Mouse (Mus musculus) forebrain, embryonic 12.5 days (tissue): ENCODE results near the gene Anapc4. TPM values are rescaled to one million over a fixed set of nuclear protein-coding genes. Genes with fewer than 3 reads are reported as not detected.

Source experiments
- ATAC-seq: fragments of 200-750 bp; cut with Nextera tagmentation; 2 replicates; pipeline ENCODE4 v1.8.0; 2017; ENCODE audit warnings: moderate TSS enrichment; ENCODE audit not compliant: low FRiP score
- H3K27ac ChIP-seq: fragments of 300-500 bp; sonication (generic); 2 replicates; pipeline ENCODE4 v1.5.1; 2016; ENCODE audit warnings: mild to moderate bottlenecking
- H3K27me3 ChIP-seq: fragments of 300-500 bp; sonication (generic); 2 replicates; pipeline ENCODE4 v1.6.1; 2016; ENCODE audit warnings: mild to moderate bottlenecking
- H3K36me3 ChIP-seq: fragments of 300-500 bp; sonication (generic); replicated peaks from 2 replicates; pipeline ENCODE4 v1.6.1; 2016; ENCODE audit warnings: mild to moderate bottlenecking
- H3K4me1 ChIP-seq: fragments of 300-500 bp; sonication (generic); 2 replicates; pipeline ENCODE4 v1.6.1; 2016
- H3K4me2 ChIP-seq: fragments of 300-500 bp; sonication (generic); 2 replicates; pipeline ENCODE4 v1.6.1; 2016; ENCODE audit warnings: mild to moderate bottlenecking, moderate library complexity
- H3K4me3 ChIP-seq: fragments of 300-500 bp; sonication (generic); replicated peaks from 2 replicates; pipeline ENCODE4 v1.5.1; 2016; ENCODE audit warnings: mild to moderate bottlenecking
- H3K9ac ChIP-seq: fragments of 300-500 bp; sonication (generic); 2 replicates; pipeline ENCODE4 v1.6.1; 2016; ENCODE audit warnings: mild to moderate bottlenecking
- H3K9me3 ChIP-seq: fragments of 300-500 bp; sonication (generic); 2 replicates; pipeline ENCODE4 v1.6.1; 2016
- WGBS: fragments of 180-500 bp; shearing (Covaris S2); methylation state at CpG from one replicate; pipeline ENCODE4 v1.1.7; 2016; 5-methylcytosine and 5-hydroxymethylcytosine counted together
- polyA plus RNA-seq: library from polyadenylated mRNA; unstranded; fragments of >200 nt; fragmentation: Nextera tagmentation; extraction: Ambion mirVana; gene quantifications from 2 replicates; pipeline ENCODE4 v1.2.1, GENCODE M21; 2016

The Anapc4 gene
- polyA plus RNA-seq, 1 experiment from 2014 or later: 121 TPM

GRCm38 (mm10) chr5:52871986-52872385 lies 38.2 kb downstream of the Anapc4 start:
- H3K27me3 ChIP-seq: no peaks in the 10 kb centered on the region
- H3K9me3 ChIP-seq: no peaks in the 10 kb centered on the region
- ATAC-seq: no peak
- WGBS: 97% methylated on average over 13 of the region's 13 CpGs
- H3K36me3 ChIP-seq: peaks cover 19% of the 10 kb centered on the region
- H3K4me1 ChIP-seq: no peaks in the 10 kb centered on the region
- H3K4me3 ChIP-seq: no peak overlapping the region
- H3K9ac ChIP-seq: no peak overlapping the region
- no peak overlapping the region for H3K27ac ChIP-seq
- H3K4me2 ChIP-seq: no peak overlapping the region

- Histone ChIP-seq H3K4me2 (peak overlapping the region; percentile 32; the same call in 1 of the 2 replicates), H3K4me3 (no peak overlapping the region), H3K4me1 (no peaks in the 10 kb centered on the region), H3K9ac (no peak overlapping the region), H3K36me3 (no peaks in the 10 kb centered on the region), H3K9me3 (no peaks in the 10 kb centered on the region), H3K27ac (no peak overlapping the region), H3K27me3 (0 out of 2 replicates have a peak, but pooled peaks cover 4% of the 10 kb centered on the region)
- peak; percentile 81 for ATAC-seq
- 7% methylated on average over 9 of the region's 14 CpGs for WGBS
Observed at GRCm38 (mm10) chr5:52878847-52879246, 45.0 kb downstream of the Anapc4 start.

DNA sequence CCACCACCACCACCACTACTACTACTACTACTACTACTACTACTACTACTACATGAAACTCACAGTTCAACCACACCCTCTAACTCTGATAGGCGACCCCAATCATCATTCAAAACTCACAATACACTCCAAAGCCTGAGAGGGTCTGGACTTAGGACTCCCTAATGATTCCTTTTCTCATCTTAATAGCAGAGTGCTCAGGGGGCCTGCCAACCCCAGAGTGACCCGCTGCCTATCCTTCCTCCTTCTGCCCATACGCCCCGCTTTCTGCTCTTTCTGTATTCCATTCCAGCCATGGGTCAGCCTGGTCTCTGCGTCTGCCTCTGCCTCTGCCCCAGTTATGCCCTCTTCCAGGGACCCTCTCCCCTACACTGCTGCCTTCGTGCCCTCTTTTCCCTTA lies 46.1 kb downstream of the Anapc4 start:
- no peak for ATAC-seq
- H3K27ac ChIP-seq: no peak overlapping the region

DNA sequence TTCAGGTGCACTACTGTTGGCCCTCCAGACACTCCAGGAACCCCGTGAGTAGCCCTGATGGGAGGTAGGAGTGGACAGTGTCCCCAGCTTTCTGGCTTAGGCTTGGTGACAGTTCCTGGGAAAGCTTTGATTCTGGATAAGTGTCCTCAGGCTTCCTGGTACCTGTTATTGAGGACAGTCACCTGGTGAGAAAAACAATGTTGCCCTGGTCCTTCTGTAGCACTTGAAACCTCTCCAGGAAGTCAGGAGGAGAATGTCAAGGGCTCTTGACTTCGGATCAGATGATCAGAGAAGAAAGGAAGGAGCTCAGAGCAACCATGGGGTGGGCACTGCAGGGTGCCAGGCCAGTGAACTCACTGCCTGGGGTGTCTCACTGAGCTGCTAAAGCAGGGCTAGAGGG lies 48.6 kb downstream of the Anapc4 start:
- Histone ChIP-seq H3K9ac (no peak overlapping the region), H3K27me3 (0 out of 2 replicates have a peak, but pooled peaks cover 4% of the 10 kb centered on the region), H3K9me3 (peaks cover 8% of the 10 kb centered on the region; the same call in 1 of the 2 replicates), H3K4me1 (no peaks in the 10 kb centered on the region), H3K27ac (no peak overlapping the region), H3K36me3 (no peaks in the 10 kb centered on the region), H3K4me3 (no peak overlapping the region), H3K4me2 (no peak overlapping the region)
- WGBS: 47% methylated on average over 2 of the region's 2 CpGs
- ATAC-seq: no peak

More for the DNA sequence above, 46.1 kb downstream of the Anapc4 start:
- no peaks in the 10 kb centered on the region for H3K36me3 ChIP-seq
- 81% methylated on average over 6 of the region's 6 CpGs for WGBS
- H3K9me3 ChIP-seq: no peaks in the 10 kb centered on the region
- H3K4me3 ChIP-seq: no peak overlapping the region
- no peak overlapping the region for H3K9ac ChIP-seq
- H3K4me2 ChIP-seq: no peak overlapping the region
- 0 out of 2 replicates have a peak, but pooled peaks cover 4% of the 10 kb centered on the region for H3K27me3 ChIP-seq
- no peaks in the 10 kb centered on the region for H3K4me1 ChIP-seq

DNA sequence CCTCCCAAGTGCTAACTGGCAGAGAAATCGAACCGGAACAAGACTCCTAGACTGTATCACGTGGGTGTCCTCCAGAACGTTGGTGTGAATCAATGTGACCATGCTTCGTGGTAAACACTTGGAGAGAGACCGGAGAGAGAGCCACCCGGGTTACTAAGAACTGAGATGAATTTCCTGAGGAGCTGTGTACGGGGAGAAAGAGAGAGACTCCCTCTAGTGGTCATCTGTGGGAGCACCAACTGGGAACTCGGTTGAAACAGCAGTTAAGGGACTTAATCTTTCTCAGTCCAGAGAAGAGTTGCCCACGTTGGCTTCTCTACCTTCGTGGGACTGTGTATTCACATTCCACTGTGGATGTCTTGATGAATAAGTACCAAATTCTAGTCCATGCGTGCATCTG lies 53.3 kb downstream of the Anapc4 start:
- Histone ChIP-seq H3K27ac (no peak overlapping the region), H3K4me3 (no peak overlapping the region)

DNA sequence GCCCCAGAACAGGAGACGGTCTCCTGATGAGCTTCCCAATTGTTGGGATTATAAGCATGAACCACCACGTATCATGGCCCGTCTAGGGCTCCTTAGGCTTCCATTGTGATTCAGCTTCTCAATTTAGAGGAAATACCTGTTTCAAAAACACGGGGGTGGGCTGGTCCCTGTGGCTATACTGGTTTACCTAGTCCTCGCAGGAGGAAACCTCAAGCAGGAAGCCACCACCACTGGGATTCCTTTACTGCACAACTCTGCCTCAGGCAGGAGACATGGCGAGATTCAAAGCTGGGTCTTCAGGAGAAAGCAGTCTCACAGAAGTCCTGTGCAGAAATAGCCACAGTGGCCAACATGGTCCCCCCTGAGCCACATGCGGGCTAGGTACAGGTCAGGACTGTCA lies 56.1 kb downstream of the Anapc4 start:
- Histone ChIP-seq H3K4me3 (no peak overlapping the region), H3K36me3 (no peaks in the 10 kb centered on the region), H3K4me2 (no peak overlapping the region), H3K27ac (no peak overlapping the region), H3K9ac (no peak overlapping the region), H3K27me3 (no peaks in the 10 kb centered on the region), H3K4me1 (no peaks in the 10 kb centered on the region), H3K9me3 (peaks cover 11% of the 10 kb centered on the region; the same call in 1 of the 2 replicates)
- ATAC-seq: no peak
- 86% methylated on average over 7 of the region's 7 CpGs for WGBS

More for the DNA sequence above, 53.3 kb downstream of the Anapc4 start:
- Histone ChIP-seq H3K4me1 (no peaks in the 10 kb centered on the region), H3K4me2 (no peak overlapping the region), H3K9ac (no peak overlapping the region), H3K27me3 (no peaks in the 10 kb centered on the region), H3K36me3 (no peaks in the 10 kb centered on the region), H3K9me3 (peaks cover 8% of the 10 kb centered on the region; the same call in 1 of the 2 replicates)
- 53% methylated on average over 12 of the region's 12 CpGs for WGBS
- ATAC-seq: no peak

- no peaks in the 10 kb centered on the region for H3K4me1 ChIP-seq
- WGBS: 76% methylated on average over 12 of the region's 12 CpGs
- no peaks in the 10 kb centered on the region for H3K36me3 ChIP-seq
- H3K9ac ChIP-seq: no peak overlapping the region
- no peak overlapping the region for H3K27ac ChIP-seq
- no peaks in the 10 kb centered on the region for H3K27me3 ChIP-seq
- no peak overlapping the region for H3K4me2 ChIP-seq
- no peak for ATAC-seq
- H3K9me3 ChIP-seq: 0 out of 2 replicates have a peak, but pooled peaks cover 2% of the 10 kb centered on the region
- no peak overlapping the region for H3K4me3 ChIP-seq
Observed at GRCm38 (mm10) chr5:52891949-52892835, 58.4 kb downstream of the Anapc4 start.

- ATAC-seq: no peak
- Histone ChIP-seq H3K9ac (no peak overlapping the region), H3K4me1 (no peaks in the 10 kb centered on the region), H3K27me3 (no peaks in the 10 kb centered on the region), H3K27ac (no peak overlapping the region), H3K9me3 (0 out of 2 replicates have a peak, but pooled peaks cover 2% of the 10 kb centered on the region), H3K36me3 (no peaks in the 10 kb centered on the region), H3K4me3 (no peak overlapping the region), H3K4me2 (no peak overlapping the region)
- WGBS: 85% methylated on average over 5 of the region's 5 CpGs
Observed at GRCm38 (mm10) chr5:52893938-52894337, 60.1 kb downstream of the Anapc4 start.

DNA sequence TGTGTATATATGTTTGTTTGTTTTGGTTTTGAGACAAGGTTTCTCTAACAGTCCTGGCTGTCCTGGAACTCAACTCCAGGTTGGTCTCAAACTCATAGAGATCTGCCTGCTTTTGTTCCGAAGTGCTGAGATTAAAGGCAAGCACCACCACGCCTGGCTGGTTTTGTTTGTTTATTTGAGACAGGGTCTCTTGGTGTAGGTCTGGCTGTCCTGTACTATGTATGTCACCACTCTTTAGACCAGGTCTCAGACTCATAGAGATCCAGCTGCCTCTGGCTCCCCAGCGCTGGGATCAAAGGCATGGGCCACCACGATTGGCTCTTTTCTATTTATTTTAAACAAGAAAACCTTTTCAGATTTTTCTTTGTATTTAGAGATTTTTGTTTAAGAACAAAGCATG lies 70.4 kb downstream of the Anapc4 start:
- Histone ChIP-seq H3K4me2 (no peak overlapping the region), H3K36me3 (no peaks in the 10 kb centered on the region), H3K27me3 (0 out of 2 replicates have a peak, but pooled peaks cover 3% of the 10 kb centered on the region), H3K4me3 (no peak overlapping the region), H3K4me1 (no peaks in the 10 kb centered on the region), H3K27ac (no peak overlapping the region), H3K9me3 (no peaks in the 10 kb centered on the region), H3K9ac (no peak overlapping the region)
- no peak for ATAC-seq
- 40% methylated on average over 4 of the region's 4 CpGs for WGBS

- H3K36me3 ChIP-seq: no peaks in the 10 kb centered on the region
- H3K27me3 ChIP-seq: 0 out of 2 replicates have a peak, but pooled peaks cover 3% of the 10 kb centered on the region
- H3K4me2 ChIP-seq: no peak overlapping the region
- H3K27ac ChIP-seq: no peak overlapping the region
- H3K4me1 ChIP-seq: no peaks in the 10 kb centered on the region
- no peaks in the 10 kb centered on the region for H3K9me3 ChIP-seq
- H3K4me3 ChIP-seq: no peak overlapping the region
- H3K9ac ChIP-seq: no peak overlapping the region
- ATAC-seq: no peak
- 26% methylated on average over 6 of the region's 6 CpGs for WGBS
Observed at GRCm38 (mm10) chr5:52904671-52905070, 70.9 kb downstream of the Anapc4 start.

GRCm38 (mm10) chr5:52908246-52908645 lies 74.4 kb downstream of the Anapc4 start:
- H3K4me2 ChIP-seq: no peak overlapping the region
- no peaks in the 10 kb centered on the region; the same call in 1 of the 2 replicates for H3K4me1 ChIP-seq
- H3K27ac ChIP-seq: no peak overlapping the region
- no peaks in the 10 kb centered on the region for H3K9me3 ChIP-seq
- no peak overlapping the region for H3K4me3 ChIP-seq
- no peak for ATAC-seq
- H3K27me3 ChIP-seq: no peaks in the 10 kb centered on the region
- H3K36me3 ChIP-seq: no peaks in the 10 kb centered on the region
- no peak overlapping the region for H3K9ac ChIP-seq
- 86% methylated on average over 3 of the region's 3 CpGs for WGBS

DNA sequence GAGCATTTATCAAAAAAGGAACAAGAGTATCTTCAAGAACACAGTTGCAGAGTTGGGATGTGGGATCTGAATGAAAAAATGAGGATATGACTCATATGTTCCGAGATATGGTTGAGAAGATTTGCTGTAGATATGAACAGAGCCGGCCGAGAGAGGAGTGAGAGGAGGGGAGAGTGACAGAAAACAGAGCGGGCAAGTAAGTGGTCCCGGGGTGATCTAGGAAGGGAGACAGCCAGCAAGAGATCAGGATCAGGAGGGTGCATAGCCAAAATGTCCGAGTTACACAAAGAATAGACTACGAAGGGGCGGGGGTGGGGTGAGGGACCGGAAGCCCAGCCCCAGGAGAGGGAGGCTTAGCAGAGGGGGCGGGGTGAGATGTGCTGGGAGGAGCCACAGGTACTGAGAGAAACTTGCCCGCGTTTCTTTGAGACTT lies 76.4 kb downstream of the Anapc4 start:
- 40% methylated on average over 12 of the region's 12 CpGs for WGBS
- H3K4me2 ChIP-seq: peak overlapping the region; percentile 31

More for the DNA sequence above, 76.4 kb downstream of the Anapc4 start:
- no peak overlapping the region for H3K9ac ChIP-seq
- no peaks in the 10 kb centered on the region for H3K36me3 ChIP-seq
- no peak overlapping the region for H3K27ac ChIP-seq
- no peaks in the 10 kb centered on the region for H3K27me3 ChIP-seq
- no peak overlapping the region for H3K4me3 ChIP-seq
- H3K9me3 ChIP-seq: no peaks in the 10 kb centered on the region
- H3K4me1 ChIP-seq: no peaks in the 10 kb centered on the region; the same call in 1 of the 2 replicates
- no peak for ATAC-seq
